Mouse (Mus musculus) megakaryocyte progenitor cell, adult 5-6 weeks (primary cell): Measurements from ENCODE around the gene Tex11. TPM values are rescaled to one million over a fixed set of nuclear protein-coding genes. Genes with fewer than 3 reads are reported as not detected.
A peak's percentile ranks its signal among the peaks of the same experiment; 100 is the strongest.
"Not testable (repeated sequence)": the region's sequence is repeated elsewhere in the genome, so short reads cannot be mapped to it uniquely, and the experiment has no call there.

ENCODE experiments used
- ATAC-seq: replicated peaks from 2 replicates; pipeline ENCODE4 v1.8.0; 2016; ENCODE audit warnings: mild to moderate bottlenecking, moderate TSS enrichment, inconsistent platforms; ENCODE audit not compliant: poor library complexity
- total RNA-seq, 2 experiments: library from RNA; stranded (forward) in 1 of 2; stranded (reverse) in 1 of 2; fragments of 157-497, 149-512 nt in 1 of 2; fragments of 200-1000 nt in 1 of 2; gene quantifications; 2 replicates each; pipeline versions ENCODE4 v1.2.3 to v1.2.4; 2015 to 2017

Gene Tex11
- total RNA-seq (2015): 0.05 and 0.12 TPM in 2 replicates
- 0.41 and 1.2 TPM in 2 replicates for total RNA-seq (2017)

- ATAC-seq: no peak
Observed at GRCm38 (mm10) chrX:101059541-101059940, at the start of gene Tex11. Tex11 (minus strand) TSS chrX:101059667.

- ATAC-seq: no peak
Observed at GRCm38 (mm10) chrX:101085920-101086319, 26.5 kb upstream of the Tex11 start, which contains the start of gene Slc7a3. Slc7a3 (minus strand) TSS chrX:101086020.

- ATAC-seq: not testable (repeated sequence)
Observed at GRCm38 (mm10) chrX:101085211-101085610, 25.7 kb upstream of the Tex11 start.

DNA sequence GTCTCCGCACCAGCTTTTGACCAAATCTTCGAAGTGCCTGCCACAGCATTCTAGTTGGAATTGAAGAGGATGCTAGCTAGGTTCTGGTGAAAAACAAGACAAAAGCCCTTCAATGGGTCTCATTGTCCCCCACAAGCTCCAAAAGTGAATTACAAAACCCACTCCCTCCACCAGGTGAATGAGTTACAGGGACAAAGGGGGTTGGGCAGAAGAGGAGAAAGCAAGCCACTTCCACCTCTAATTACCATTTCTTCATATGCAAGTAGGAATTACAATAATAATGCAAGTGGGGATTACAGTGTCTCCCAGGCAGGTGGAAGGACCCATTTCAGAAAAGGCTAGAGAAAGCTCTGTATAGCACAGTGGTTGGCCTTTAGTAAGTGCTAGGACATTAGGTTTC is 24.7 kb upstream of the Tex11 start:
- no peak for ATAC-seq

- no peak for ATAC-seq
Observed at GRCm38 (mm10) chrX:101065245-101065644, 5.8 kb upstream of the Tex11 start.

GRCm38 (mm10) chrX:101063503-101063902 is 4.0 kb upstream of the Tex11 start:
- no peak for ATAC-seq

GRCm38 (mm10) chrX:100943640-100944039 is 115.8 kb downstream of the Tex11 start:
- no peak for ATAC-seq

GRCm38 (mm10) chrX:100839211-100839610 is 220.3 kb downstream of the Tex11 start:
- ATAC-seq: no peak

GRCm38 (mm10) chrX:100832806-100833205 is 226.7 kb downstream of the Tex11 start:
- ATAC-seq: no peak

DNA sequence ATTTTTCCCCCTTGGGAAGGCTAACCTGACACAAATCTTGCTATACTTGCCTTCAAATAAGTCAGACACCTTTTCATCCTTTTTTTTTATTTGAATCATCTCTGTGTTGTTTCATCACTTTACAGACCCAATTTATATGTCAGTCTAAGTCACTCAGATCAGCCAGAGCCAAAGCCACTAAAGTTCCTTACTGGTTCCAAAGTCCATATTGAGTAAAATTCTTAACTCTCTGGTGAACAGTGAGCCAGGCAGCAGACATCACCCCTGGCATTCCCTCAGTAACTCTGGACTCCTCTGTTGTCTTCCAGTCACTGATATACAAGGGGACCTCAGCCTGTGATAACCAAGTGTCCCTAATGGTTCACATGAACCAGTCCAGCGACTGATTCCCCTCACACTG is 233.9 kb downstream of the Tex11 start:
- no peak for ATAC-seq

DNA sequence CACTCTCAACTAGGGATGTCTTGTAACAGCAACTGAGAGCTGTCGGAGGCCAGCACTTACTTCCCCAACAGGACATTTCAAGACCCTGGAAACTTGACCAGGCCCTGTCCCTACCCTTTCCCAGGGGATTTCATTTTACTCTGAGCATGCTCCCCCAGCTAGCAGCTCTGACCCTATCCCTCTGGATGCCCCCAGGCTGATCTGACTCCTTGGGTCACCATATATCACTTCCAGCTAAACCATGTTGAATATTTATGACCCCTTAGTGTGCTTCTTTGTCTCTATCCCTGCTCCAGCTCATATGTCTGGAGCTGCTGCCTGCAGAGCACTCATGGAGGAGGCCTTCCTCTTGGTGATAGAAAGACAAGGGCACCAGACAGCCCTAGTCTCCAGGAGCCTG is 238.3 kb downstream of the Tex11 start:
- ATAC-seq: no peak

DNA sequence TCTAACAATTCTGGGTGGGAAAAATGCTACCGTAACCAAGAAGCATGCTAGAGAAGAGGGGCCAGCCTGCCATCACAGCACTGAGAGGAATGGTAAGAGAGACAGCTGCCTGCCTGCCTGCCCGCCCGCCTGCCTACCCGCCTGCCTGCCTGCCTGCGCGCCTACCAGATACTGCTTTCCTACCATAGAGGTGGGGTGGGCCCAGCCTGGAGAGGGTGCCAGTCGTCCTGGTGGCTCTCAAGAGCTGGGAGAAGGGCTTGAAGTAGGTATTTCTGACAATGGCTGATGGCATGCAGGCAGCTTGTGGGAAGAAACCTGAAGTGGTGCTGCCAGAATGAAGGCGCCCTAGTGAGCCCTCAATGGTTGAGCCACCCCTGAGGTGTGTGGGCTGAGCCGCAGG is 240.8 kb downstream of the Tex11 start:
- no peak for ATAC-seq

GRCm38 (mm10) chrX:100815766-100816165 is 243.7 kb downstream of the Tex11 start:
- no peak for ATAC-seq

GRCm38 (mm10) chrX:100814139-100814538 is 245.3 kb downstream of the Tex11 start:
- ATAC-seq: peak; percentile 64

GRCm38 (mm10) chrX:100811129-100811528 is 248.3 kb downstream of the Tex11 start:
- no peak for ATAC-seq

DNA sequence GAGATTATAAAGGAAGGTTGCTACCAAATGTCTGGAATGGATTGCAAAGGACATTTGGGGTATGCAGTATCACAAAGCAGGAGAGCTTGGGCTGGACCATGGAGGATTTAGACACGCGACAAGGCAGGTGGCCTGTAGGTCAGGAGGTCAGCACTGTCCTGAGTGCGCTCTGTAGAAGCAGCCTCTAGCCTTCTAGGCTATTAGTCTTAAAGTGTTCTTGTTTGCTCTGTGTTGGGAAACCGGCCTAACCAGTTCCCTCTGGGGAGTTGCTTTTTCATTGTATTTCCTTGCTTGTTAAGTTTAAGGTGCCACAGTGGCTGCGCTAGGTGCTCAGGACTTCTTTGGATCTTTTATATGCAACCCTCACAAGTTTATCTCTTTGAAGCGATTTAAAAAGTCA is 257.4 kb downstream of the Tex11 start:
- no peak for ATAC-seq

GRCm38 (mm10) chrX:100800643-100801042 is 258.8 kb downstream of the Tex11 start:
- ATAC-seq: no peak

DNA sequence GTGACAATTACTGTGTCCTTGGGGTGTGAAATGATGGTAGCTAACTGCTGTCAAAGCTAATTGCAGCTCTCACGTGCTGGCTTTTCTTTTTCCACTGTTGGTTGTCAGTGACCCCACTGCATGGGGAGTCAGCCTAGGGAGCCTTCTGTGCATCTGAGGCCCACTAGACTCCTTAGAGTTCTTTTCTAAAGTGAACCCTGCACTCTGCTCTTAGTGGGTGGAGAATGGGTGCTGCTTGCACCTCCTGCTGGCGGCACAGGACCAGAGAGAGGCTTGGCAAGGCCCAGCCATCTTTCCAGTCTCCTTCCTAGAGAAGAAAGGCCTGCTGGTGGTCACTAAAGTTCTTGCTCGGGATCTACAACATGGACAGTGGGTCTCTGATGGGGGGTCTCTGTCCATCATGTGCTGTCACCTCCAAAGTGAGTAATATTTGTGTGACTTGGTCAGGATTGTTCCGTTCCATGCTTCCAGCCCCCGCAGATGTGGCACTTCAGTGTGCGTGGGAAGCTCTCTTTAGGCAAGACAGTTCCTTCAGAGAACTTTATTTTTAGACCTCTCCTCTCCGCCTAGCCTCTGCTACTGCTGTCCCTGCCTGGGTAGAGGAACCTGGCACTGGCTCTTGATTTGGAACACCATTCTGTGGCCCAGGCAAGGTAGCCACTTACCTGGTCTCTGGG is 261.5 kb downstream of the Tex11 start:
- ATAC-seq: no peak

DNA sequence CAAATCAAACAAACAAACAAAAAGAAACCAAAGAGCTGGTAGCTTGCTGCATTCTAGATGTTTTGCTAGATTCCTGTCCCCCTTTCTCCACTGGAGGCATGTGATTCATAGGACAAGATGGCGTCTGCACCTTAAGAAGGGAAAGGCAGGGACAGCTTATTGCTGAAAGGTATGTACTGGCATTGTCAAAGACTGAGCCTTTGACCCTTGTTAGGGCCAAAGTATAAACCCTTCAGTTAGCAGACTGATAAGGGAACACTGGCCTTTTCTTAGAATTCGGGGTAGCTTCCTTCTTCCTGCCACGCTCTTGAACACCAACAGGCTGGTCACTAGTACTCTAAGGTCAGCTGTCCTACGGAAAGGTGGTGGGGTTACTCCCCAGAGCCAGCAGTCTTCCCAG is 262.1 kb downstream of the Tex11 start:
- ATAC-seq: no peak

GRCm38 (mm10) chrX:100796741-100797090 is 262.8 kb downstream of the Tex11 start:
- no peak for ATAC-seq

DNA sequence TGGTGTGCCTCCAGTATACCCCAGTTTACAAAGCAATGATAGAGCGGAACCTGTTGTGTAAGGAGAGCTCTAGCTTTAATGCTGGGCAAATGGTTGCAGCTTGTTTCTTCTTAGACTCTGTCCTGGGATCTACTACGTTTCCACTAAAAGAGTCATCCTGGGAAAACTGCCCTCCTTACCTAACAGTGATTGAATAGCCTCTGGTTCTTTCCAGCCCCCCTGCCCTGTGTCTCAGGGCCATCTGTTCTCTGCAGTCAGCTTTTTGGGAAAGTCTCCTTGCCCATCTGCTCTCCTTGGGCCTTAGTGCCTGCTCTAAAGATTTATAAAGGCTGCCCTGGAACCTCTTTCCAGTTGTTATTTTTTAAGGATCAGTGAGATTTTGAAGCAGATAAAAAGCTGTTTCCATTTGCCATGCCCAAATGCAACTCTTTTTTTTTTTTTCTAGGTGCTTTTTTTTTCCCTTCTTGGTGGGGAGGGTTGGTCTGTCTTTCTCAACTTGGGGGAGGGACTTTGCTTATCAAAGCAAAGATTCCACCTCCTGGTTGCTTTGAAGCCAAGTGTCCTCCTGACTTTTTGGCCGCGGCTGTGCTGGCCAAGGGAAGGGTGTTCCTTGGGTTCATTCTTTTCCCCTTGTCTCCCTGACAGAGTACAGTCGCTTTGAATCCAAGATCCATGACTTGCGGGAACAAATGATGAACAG is 263.3 kb downstream of the Tex11 start:
- ATAC-seq: no peak

DNA sequence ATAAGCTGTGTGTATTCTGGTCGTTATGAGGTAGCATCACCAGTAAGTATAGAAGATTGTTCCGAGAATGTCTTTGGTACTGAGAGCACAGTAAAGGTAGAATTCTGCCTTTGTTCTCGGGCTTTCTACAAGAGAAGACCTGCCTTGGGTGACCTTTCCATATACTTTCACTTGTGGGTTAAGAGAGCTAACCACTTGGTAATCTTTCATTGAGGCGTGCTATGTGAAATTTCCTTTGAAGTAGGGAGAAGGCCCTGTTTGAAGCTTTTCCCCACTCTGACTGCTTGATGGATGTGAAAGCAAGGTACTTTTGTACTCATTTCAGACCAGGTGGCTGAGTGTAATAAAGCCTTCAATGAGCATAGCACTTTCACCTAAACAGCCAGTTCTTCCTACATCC is 270.1 kb downstream of the Tex11 start:
- ATAC-seq: no peak
